Comparison of ENCODE assay signal across 10 mouse cellular contexts in the genomic region with DNA sequence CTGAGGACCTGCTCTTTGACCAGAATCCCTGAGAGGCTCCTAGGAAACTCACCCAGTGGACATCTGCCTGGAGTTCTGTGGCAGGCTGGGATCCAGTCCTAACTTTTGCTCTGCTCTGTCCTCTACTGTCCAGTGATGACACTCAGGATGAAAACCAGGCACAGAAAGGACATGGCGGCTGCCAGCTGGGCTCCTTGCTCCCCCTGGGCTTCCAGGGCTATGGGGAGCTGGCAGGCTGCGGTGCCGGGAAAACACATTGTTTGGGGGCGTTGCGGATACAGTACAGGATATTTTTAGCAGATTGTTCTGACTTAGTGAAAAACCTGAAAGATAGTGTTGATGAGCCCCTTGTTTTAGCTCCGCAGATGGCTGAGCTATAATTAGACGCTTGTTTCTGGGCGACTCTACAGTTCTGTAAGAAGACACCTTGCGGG.
DNase-seq lines count a peak whose midpoint lies in the region; ATAC-seq and TF ChIP-seq lines count a peak whose summit lies in the region.
"Had no signal": no experiment of that assay in that cellular context is flagged by ENCODE, and none has a peak within 500 bp of the region (broad histone marks: within the 10 kb centered on the region; RNA-seq: fewer than 3 reads in every experiment).

No protein-coding gene starts in this region.

- ATAC-seq in intestine, embryonic 15.5 days = 0 out of 2 replicates have a peak, but pooled peaks have one; percentile 4
- ATAC-seq in intestine, embryonic 16.5 days = no peak
- peak; percentile 90 for ATAC-seq in forebrain, postnatal 0 days
- ATAC-seq in megakaryocyte, adult 5-6 weeks (ENCODE audit: poor library complexity, severe bottlenecking) = no peak
- no peak for ATAC-seq in hindbrain, embryonic 12.5 days (ENCODE audit: low FRiP score)

- no peak overlapping the region for H3K27ac ChIP-seq in intestine, embryonic 15.5 days
- H3K27ac ChIP-seq in intestine, embryonic 16.5 days (ENCODE audit: low read length) = no peak overlapping the region
- H3K27ac ChIP-seq in forebrain, postnatal 0 days (ENCODE audit: low read depth, low read length) = peak overlapping the region; percentile 51; the same call in 1 of the 2 replicates
- H3K27ac ChIP-seq in hindbrain, embryonic 12.5 days = no peak overlapping the region
- H3K27ac ChIP-seq: embryonic facial prominence, embryonic 13.5 days; liver, embryonic 15.5 days had no signal

- H3K27me3 ChIP-seq in intestine, embryonic 15.5 days (replicated peaks) = no peaks in the 10 kb centered on the region
- H3K27me3 ChIP-seq in intestine, embryonic 16.5 days (replicated peaks; ENCODE audit: control insufficient read depth, insufficient read depth, low read length) = no peaks in the 10 kb centered on the region
- H3K27me3 ChIP-seq in forebrain, postnatal 0 days (ENCODE audit: insufficient read depth, low read length) = no peaks in the 10 kb centered on the region
- no peaks in the 10 kb centered on the region for H3K27me3 ChIP-seq in hindbrain, embryonic 12.5 days
- H3K27me3 ChIP-seq: embryonic facial prominence, embryonic 13.5 days; liver, embryonic 15.5 days had no signal

- H3K36me3 ChIP-seq in intestine, embryonic 15.5 days = no peaks in the 10 kb centered on the region
- H3K36me3 ChIP-seq in intestine, embryonic 16.5 days (ENCODE audit: control insufficient read depth, insufficient read depth, low read length) = no peaks in the 10 kb centered on the region
- no peaks in the 10 kb centered on the region for H3K36me3 ChIP-seq in forebrain, postnatal 0 days (ENCODE audit: insufficient read depth)
- no peaks in the 10 kb centered on the region for H3K36me3 ChIP-seq in hindbrain, embryonic 12.5 days
- H3K36me3 ChIP-seq: embryonic facial prominence, embryonic 13.5 days; liver, embryonic 15.5 days had no signal

- H3K9ac ChIP-seq in intestine, embryonic 15.5 days = no peak overlapping the region
- no peak overlapping the region for H3K9ac ChIP-seq in intestine, embryonic 16.5 days (ENCODE audit: low read depth, low read length)
- no peak overlapping the region for H3K9ac ChIP-seq in forebrain, postnatal 0 days
- H3K9ac ChIP-seq in hindbrain, embryonic 12.5 days = no peak overlapping the region
- H3K9ac ChIP-seq: embryonic facial prominence, embryonic 13.5 days; liver, embryonic 15.5 days had no signal

- no peak overlapping the region for H3K4me2 ChIP-seq in intestine, embryonic 15.5 days (replicated peaks)
- H3K4me2 ChIP-seq in intestine, embryonic 16.5 days (ENCODE audit: low read depth, low read length) = no peak overlapping the region
- H3K4me2 ChIP-seq in forebrain, postnatal 0 days (ENCODE audit: low read depth) = no peak overlapping the region
- H3K4me2 ChIP-seq in hindbrain, embryonic 12.5 days (replicated peaks) = no peak overlapping the region
- H3K4me2 ChIP-seq: embryonic facial prominence, embryonic 13.5 days; liver, embryonic 15.5 days had no signal

- WGBS in intestine, embryonic 15.5 days = 51% methylated on average over 9 of the region's 9 CpGs
- WGBS in intestine, embryonic 16.5 days = 53% methylated on average over 9 of the region's 9 CpGs
- 37% methylated on average over 9 of the region's 9 CpGs for WGBS in forebrain, postnatal 0 days
- 68% methylated on average over 9 of the region's 9 CpGs for WGBS in hindbrain, embryonic 12.5 days

- peak; percentile 13; the same call in 1 of the 2 replicates for TF ChIP-seq CTCF in forebrain, postnatal 0 days (IDR thresholded peaks at IDR 0.05; ENCODE audit: low read depth)

- peak; percentile 68 for DNase-seq in forebrain, postnatal 0 days
- DNase-seq in layer of hippocampus, postnatal 25 days (ENCODE audit: extremely low spot score in 1 of 2, low spot score in 1 of 2) = peak; percentile 53 to 59
- peak; percentile 49 to 70 for DNase-seq in thymus, adult 18-20 months
- DNase-seq in urinary bladder, postnatal 4 days (ENCODE audit: low spot score in 2 of 2) = no peak

- no peaks in the 10 kb centered on the region for H3K9me3 ChIP-seq in intestine, embryonic 15.5 days
- H3K9me3 ChIP-seq in intestine, embryonic 16.5 days (ENCODE audit: control insufficient read depth, low read length) = no peaks in the 10 kb centered on the region
- H3K9me3 ChIP-seq in forebrain, postnatal 0 days (ENCODE audit: low read length) = no peaks in the 10 kb centered on the region
- H3K9me3 ChIP-seq in hindbrain, embryonic 12.5 days (replicated peaks) = peaks cover 5% of the 10 kb centered on the region; the same call in 1 of the 2 replicates
- H3K9me3 ChIP-seq: embryonic facial prominence, embryonic 13.5 days; liver, embryonic 15.5 days had no signal

- H3K4me3 ChIP-seq in intestine, embryonic 15.5 days (replicated peaks) = no peak overlapping the region
- H3K4me3 ChIP-seq in intestine, embryonic 16.5 days (ENCODE audit: low read length) = no peak overlapping the region
- no peak overlapping the region for H3K4me3 ChIP-seq in forebrain, postnatal 0 days (ENCODE audit: low read depth, low read length)
- no peak overlapping the region for H3K4me3 ChIP-seq in hindbrain, embryonic 12.5 days
- H3K4me3 ChIP-seq: embryonic facial prominence, embryonic 13.5 days; liver, embryonic 15.5 days had no signal

- H3K4me1 ChIP-seq in intestine, embryonic 15.5 days (replicated peaks) = peaks cover 3% of the 10 kb centered on the region; the same call in 1 of the 2 replicates
- no peaks in the 10 kb centered on the region for H3K4me1 ChIP-seq in intestine, embryonic 16.5 days (ENCODE audit: control insufficient read depth, insufficient read depth, low read length)
- H3K4me1 ChIP-seq in forebrain, postnatal 0 days (ENCODE audit: insufficient read depth) = peaks cover 5% of the 10 kb centered on the region
- H3K4me1 ChIP-seq in hindbrain, embryonic 12.5 days = 0 out of 2 replicates have a peak, but pooled peaks cover 2% of the 10 kb centered on the region
- H3K4me1 ChIP-seq: embryonic facial prominence, embryonic 13.5 days had no signal

Comparison
In these comparisons a context has a peak if more than half of its experiments do, and no peak if none do; other contexts are left out.
1. ATAC-seq: peak in intestine, embryonic 15.5 days (single experiment) and forebrain, postnatal 0 days (single experiment); none in intestine, embryonic 16.5 days (single experiment), megakaryocyte, adult 5-6 weeks (single experiment) and hindbrain, embryonic 12.5 days (single experiment).
2. DNase-seq: peak in forebrain, postnatal 0 days (single experiment), layer of hippocampus, postnatal 25 days (2 of 2) and thymus, adult 18-20 months (2 of 2); none in urinary bladder, postnatal 4 days (0 of 2).